Mouse (Mus musculus) myocyte (in vitro differentiated cells): ENCODE measurements around the gene Plekhg4. TPM values are rescaled to one million over a fixed set of nuclear protein-coding genes. Genes with fewer than 3 reads are reported as not detected.

Experiments
- H3K27me3 ChIP-seq: one replicate; pipeline ENCODE4 v1.6.1; 2011; ENCODE audit not compliant: control insufficient read depth, insufficient read depth, insufficient read length
- H3K36me3 ChIP-seq: one replicate; pipeline ENCODE4 v1.6.1; 2011; ENCODE audit not compliant: control insufficient read depth, insufficient read depth
- H3K4me2 ChIP-seq: one replicate; pipeline ENCODE4 v1.6.1; 2011; ENCODE audit warnings: low read depth, control low read depth
- H3K4me3 ChIP-seq: one replicate; pipeline ENCODE4 v1.5.1; 2011; ENCODE audit warnings: mild to moderate bottlenecking, control low read depth, moderate library complexity
- H3K79me2 ChIP-seq: one replicate; pipeline ENCODE4 v1.6.1; 2011; ENCODE audit not compliant: control insufficient read depth, insufficient read depth
- H3ac ChIP-seq: one replicate; pipeline ENCODE4 v1.6.1; 2011; ENCODE audit not compliant: control insufficient read depth, insufficient read length
- CEBPB ChIP-seq: IDR thresholded peaks from 2 replicates; pipeline ENCODE4 v1.6.1; 2011; ENCODE audit warnings: mild to moderate bottlenecking, moderate library complexity; ENCODE audit not compliant: poor library complexity, insufficient read depth, severe bottlenecking
- E2F4 ChIP-seq: IDR thresholded peaks from one replicate; pipeline ENCODE4 v1.6.1; 2011; ENCODE audit warnings: mild to moderate bottlenecking, control low read depth, moderate library complexity; ENCODE audit not compliant: insufficient read depth
- MAX ChIP-seq: IDR thresholded peaks from one replicate; pipeline ENCODE4 v1.6.1; 2011; ENCODE audit warnings: low read depth, mild to moderate bottlenecking, control low read depth
- MYOD1 ChIP-seq, 3 experiments: IDR thresholded peaks; one replicate each; pipeline ENCODE4 v1.6.1; 2011; ENCODE audit warnings: control low read depth in 2 of 3, low read depth in 2 of 3, mild to moderate bottlenecking in 2 of 3, moderate library complexity in 1 of 3; ENCODE audit not compliant: insufficient read length in 2 of 3, control insufficient read depth in 1 of 3
- MYOG ChIP-seq, 3 experiments: IDR thresholded peaks; one replicate each; pipeline ENCODE4 v1.6.1; 2011; ENCODE audit warnings: control low read depth in 2 of 3, low read depth in 2 of 3, mild to moderate bottlenecking in 2 of 3; ENCODE audit not compliant: insufficient read length in 2 of 3, control insufficient read depth in 1 of 3, insufficient read depth in 1 of 3
- POLR2A ChIP-seq: IDR thresholded peaks from one replicate; pipeline ENCODE4 v1.6.1; 2011; ENCODE audit warnings: low read depth, mild to moderate bottlenecking, control low read depth, moderate library complexity; ENCODE audit not compliant: insufficient read length
- POLR2AphosphoS2 ChIP-seq: IDR thresholded peaks from one replicate; pipeline ENCODE4 v1.6.1; 2011; ENCODE audit warnings: low read depth, control low read depth; ENCODE audit not compliant: insufficient read length
- REST ChIP-seq: IDR thresholded peaks from one replicate; pipeline ENCODE4 v1.6.1; 2011; ENCODE audit warnings: mild to moderate bottlenecking, control low read depth, moderate library complexity; ENCODE audit not compliant: insufficient read depth, insufficient read length
- SRF ChIP-seq: IDR thresholded peaks from one replicate; pipeline ENCODE4 v1.6.1; 2011; ENCODE audit warnings: low read depth; ENCODE audit not compliant: control insufficient read depth, insufficient read length
- TCF12 ChIP-seq: IDR thresholded peaks from one replicate; pipeline ENCODE4 v1.6.1; 2011; ENCODE audit warnings: mild to moderate bottlenecking, control low read depth; ENCODE audit not compliant: poor library complexity, insufficient read depth, severe bottlenecking
- TCF3 ChIP-seq: IDR thresholded peaks from one replicate; pipeline ENCODE4 v1.6.1; 2011; ENCODE audit warnings: low read depth, control low read depth; ENCODE audit not compliant: insufficient read length
- USF1 ChIP-seq: IDR thresholded peaks from one replicate; pipeline ENCODE4 v1.6.1; 2011; ENCODE audit warnings: low read depth, mild to moderate bottlenecking, control low read depth, moderate library complexity
- polyA plus RNA-seq: library from polyadenylated mRNA; unstranded; fragments of >200 nt; fragmentation: generic; extraction: Trizol; gene quantifications from one replicate; pipeline ENCODE4 v1.2.1, GENCODE M21; 2012; ENCODE audit warnings: missing spikeins

The Plekhg4 gene
- polyA plus RNA-seq, 1 experiment = 1.0 TPM

DNA sequence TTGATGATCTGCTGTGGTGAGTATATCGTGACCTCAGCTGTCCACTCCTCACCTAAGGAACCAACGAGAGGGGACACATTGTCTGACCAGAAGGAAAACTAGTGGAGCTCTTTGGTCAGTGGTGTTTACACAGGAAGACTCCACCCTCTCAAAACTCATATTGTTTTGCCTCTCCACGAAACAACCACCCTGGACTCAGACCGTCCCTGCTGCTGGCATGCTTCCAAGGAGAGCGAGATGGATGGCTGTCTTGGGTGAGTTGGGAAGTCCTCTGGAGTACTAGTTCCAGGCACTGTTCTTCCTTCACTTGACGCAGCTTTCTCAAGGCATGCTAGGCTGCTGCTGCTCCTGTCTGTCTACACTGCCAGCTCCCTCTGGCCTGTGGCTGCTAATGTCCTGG lies 16.0 kb downstream of the Plekhg4 start:
- Histone ChIP-seq H3K4me2 (no peak overlapping the region), H3K36me3 (no peaks in the 10 kb centered on the region), H3K27me3 (no peaks in the 10 kb centered on the region), H3ac (no peak overlapping the region), H3K4me3 (no peak overlapping the region), H3K79me2 (no peaks in the 10 kb centered on the region)
- TF ChIP-seq POLR2AphosphoS2 (no peak), MYOD1 (IDR thresholded peaks at IDR 0.05; ENCODE audit: control insufficient read depth in 1 of 3, insufficient read length in 2 of 3, low read depth in 2 of 3) (no peak), MYOG (IDR thresholded peaks at IDR 0.05; ENCODE audit: control insufficient read depth in 1 of 3, insufficient read depth in 1 of 3, insufficient read length in 2 of 3, low read depth in 2 of 3) (no peak), CEBPB (no peak)

DNA sequence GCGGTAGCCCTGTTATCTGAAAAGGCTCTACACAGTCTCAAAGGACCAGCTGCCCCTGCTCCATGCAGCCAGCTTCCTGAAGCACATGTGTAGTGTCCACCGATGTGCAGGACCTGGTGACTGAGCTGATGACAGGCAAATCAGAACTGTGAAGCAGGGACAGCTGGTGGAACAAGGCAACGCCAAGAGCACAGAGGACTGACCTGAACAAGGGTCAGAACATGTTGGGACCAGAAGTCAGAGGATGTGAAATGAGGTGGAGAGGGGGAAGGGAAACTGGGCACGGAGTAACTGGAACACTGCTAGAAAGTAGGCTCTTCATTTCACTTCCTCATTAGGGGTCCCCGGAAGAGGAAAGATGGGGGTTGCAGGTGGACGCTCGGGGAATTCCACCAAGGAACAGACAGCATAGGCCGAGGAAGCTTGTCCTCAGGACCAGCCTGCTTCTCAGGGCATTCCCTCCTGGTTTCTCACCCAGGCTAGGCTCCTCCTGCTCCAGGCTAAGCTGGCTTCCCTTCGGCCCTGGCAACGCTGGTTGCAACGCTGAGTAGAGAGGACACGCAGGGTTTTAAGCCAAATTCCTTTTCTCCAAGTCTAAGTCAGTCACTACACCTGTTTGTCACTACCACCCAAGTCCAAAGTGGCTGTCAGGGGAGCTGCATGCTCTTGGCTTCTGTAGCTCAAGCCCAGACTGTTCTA lies 20.2 kb downstream of the Plekhg4 start:
- TF ChIP-seq USF1 = no peak
- Histone ChIP-seq H3ac (no peak overlapping the region), H3K79me2 (no peaks in the 10 kb centered on the region), H3K4me3 (no peak overlapping the region), H3K27me3 (no peaks in the 10 kb centered on the region), H3K36me3 (no peaks in the 10 kb centered on the region), H3K4me2 (no peak overlapping the region)

DNA sequence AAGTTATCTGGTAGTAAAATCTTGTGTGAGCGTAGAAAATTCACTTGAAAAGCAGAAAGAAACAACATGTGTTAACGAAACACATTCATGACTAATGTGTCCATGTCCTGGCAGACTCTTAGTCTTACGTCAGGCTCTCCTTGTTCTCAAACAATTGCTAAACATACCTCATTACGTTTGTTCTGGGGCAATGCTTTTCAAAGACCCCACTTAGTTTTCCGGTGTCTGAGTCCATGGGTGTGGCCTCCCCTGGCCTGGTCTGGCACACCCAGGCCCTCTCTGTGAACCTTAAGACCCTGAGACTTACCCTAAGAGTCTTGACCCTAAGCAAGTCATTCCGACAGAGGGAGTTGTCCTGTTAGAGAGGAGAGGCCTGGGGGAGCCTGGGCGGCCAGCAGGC lies 20.8 kb downstream of the Plekhg4 start:
- Histone ChIP-seq H3K27me3 (no peaks in the 10 kb centered on the region), H3K79me2 (no peaks in the 10 kb centered on the region), H3K36me3 (no peaks in the 10 kb centered on the region), H3ac (no peak overlapping the region), H3K4me3 (no peak overlapping the region), H3K4me2 (no peak overlapping the region)
- TF ChIP-seq E2F4 (no peak), MYOD1 (IDR thresholded peaks at IDR 0.05; ENCODE audit: control insufficient read depth in 1 of 3, insufficient read length in 2 of 3, low read depth in 2 of 3) (no peak), POLR2AphosphoS2 (no peak), REST (no peak), TCF3 (no peak), CEBPB (no peak)

DNA sequence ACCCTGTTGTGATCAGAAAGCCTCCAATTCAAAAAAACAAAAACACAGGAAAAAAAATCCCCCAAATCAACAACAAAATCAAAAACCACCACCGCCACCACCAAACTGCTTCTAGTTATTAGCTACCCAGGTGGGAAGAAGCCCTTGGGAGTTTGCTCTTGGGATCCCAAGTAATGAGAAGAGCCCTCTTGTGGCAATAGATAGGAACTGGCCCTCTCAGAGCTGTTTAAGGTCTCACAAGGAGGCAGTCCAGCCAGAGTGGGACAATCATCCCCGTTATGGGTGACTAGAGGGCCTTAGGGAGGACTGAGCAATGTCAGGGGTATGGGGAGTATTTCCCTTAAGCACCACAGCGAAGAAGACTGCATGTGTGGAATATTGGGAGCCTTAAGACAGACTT lies 24.7 kb downstream of the Plekhg4 start:
- Histone ChIP-seq H3K4me3 (no peak overlapping the region), H3K36me3 (no peaks in the 10 kb centered on the region), H3K4me2 (no peak overlapping the region), H3K79me2 (no peaks in the 10 kb centered on the region), H3K27me3 (no peaks in the 10 kb centered on the region), H3ac (no peak overlapping the region)
- no peak for TF ChIP-seq USF1
- no peak for TF ChIP-seq E2F4
- no peak for TF ChIP-seq CEBPB
- TF ChIP-seq MYOG (IDR thresholded peaks at IDR 0.05; ENCODE audit: control insufficient read depth in 1 of 3, insufficient read depth in 1 of 3, insufficient read length in 2 of 3, low read depth in 2 of 3) = no peak
- no peak for TF ChIP-seq REST
- no peak for TF ChIP-seq MYOD1 (IDR thresholded peaks at IDR 0.05; ENCODE audit: control insufficient read depth in 1 of 3, insufficient read length in 2 of 3, low read depth in 2 of 3)
- TF ChIP-seq TCF3 = no peak
- TF ChIP-seq POLR2A = no peak
- TF ChIP-seq TCF12 = no peak
- TF ChIP-seq SRF = no peak
- TF ChIP-seq MAX = no peak
- TF ChIP-seq POLR2AphosphoS2 = no peak

DNA sequence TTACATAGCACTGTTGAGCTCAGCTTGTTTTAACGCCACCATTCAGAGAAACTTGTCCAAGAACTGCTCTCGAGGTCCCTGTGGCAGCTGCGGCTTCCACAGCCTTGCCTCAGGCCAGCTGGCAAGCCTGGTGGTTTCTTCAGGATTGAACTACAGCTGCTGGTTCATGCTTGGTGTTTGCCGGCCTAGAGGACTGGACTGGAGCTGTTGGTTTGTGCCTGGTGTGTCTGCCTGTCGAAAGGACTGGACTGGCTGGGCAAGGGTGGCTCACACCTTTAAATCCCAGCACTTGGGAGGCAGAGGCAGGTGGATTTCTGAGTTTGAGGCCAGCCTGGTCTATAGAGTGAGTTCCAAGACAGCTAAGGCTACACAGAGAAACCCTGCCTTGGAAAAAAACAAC lies 26.9 kb downstream of the Plekhg4 start:
- Histone ChIP-seq H3K79me2 (no peaks in the 10 kb centered on the region), H3ac (no peak overlapping the region), H3K27me3 (no peaks in the 10 kb centered on the region), H3K36me3 (no peaks in the 10 kb centered on the region), H3K4me3 (no peak overlapping the region), H3K4me2 (no peak overlapping the region)
- TF ChIP-seq MYOD1 (IDR thresholded peaks at IDR 0.05; ENCODE audit: control insufficient read depth in 1 of 3, insufficient read length in 2 of 3, low read depth in 2 of 3) (peak in 1 of 3 experiments; percentile 35), POLR2AphosphoS2 (no peak), MYOG (IDR thresholded peaks at IDR 0.05; ENCODE audit: control insufficient read depth in 1 of 3, insufficient read depth in 1 of 3, insufficient read length in 2 of 3, low read depth in 2 of 3) (peak in 2 of 3 experiments; percentile 4 to 25)

DNA sequence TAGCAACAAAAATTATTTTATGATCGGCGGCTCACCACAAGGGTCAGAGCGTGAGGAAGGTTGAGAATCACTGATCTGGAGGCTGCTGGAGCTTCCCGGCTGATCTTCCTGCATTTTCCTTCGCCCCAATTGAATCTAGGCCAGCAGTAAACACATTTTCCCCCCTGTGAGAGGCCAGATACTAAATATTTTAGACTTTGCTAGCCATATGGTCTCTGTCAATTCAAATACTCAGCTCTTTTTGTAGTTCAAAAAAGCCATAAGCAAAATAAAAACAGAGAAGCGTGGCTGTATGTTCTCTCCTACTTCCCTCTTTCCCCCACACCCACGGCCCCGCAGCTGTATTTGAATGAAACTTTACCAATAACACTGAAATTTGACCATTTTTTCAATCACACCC lies 30.4 kb downstream of the Plekhg4 start:
- Histone ChIP-seq H3K4me3 (no peak overlapping the region), H3ac (no peak overlapping the region), H3K4me2 (no peak overlapping the region), H3K79me2 (no peaks in the 10 kb centered on the region), H3K36me3 (no peaks in the 10 kb centered on the region), H3K27me3 (no peaks in the 10 kb centered on the region)
- TF ChIP-seq TCF3 (no peak), MAX (no peak), USF1 (no peak), E2F4 (no peak)
